Mouse (Mus musculus): Measurements from ENCODE around the gene Nrn1.

The Nrn1 gene

DNA sequence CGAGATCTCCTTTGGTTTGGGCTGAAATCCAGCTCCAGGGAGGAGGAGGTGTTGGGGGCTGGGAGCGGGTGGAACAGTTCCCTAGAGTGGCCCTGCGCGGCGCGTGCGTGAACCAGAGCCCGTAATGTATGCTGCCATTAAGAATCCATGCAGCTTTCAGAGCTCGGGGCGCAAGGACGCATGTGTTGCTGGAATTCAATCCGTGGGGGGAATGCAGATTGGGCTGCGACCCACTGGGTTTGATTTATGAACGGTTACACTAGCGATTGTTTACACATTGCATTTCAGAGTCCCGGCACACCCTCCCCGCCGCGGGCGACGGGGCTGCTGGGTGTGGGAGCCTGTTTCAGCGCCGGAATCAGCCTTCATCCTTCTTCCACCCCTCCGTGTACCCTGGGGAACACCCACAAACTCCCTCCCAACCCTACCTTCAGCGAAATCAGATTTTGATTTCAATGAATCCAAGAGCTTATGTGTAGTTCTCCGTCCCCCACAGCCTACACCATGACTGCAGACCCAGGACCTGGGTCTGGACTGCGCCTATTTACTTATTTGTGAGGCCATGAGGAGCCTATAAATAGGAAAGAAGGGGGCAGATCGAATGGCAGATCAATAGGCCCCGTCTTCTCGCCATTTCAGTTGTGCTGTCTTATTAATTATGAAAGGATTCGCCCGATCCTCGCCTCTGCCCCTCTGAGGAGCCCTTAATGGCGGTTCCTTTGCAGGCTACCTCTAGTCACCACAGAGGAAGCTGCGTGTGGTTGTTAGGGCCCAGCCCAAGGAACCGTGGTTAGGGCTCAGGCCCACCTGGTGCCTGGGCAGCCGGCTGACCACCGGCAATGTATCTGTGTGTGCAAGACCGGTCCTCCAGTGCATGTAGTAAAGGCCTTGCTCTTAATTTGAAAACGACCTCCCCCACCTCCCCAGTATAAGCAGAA lies 10.1 kb downstream of the Nrn1 start:
- DNase-seq: peak; percentile 88 to 90

DNA sequence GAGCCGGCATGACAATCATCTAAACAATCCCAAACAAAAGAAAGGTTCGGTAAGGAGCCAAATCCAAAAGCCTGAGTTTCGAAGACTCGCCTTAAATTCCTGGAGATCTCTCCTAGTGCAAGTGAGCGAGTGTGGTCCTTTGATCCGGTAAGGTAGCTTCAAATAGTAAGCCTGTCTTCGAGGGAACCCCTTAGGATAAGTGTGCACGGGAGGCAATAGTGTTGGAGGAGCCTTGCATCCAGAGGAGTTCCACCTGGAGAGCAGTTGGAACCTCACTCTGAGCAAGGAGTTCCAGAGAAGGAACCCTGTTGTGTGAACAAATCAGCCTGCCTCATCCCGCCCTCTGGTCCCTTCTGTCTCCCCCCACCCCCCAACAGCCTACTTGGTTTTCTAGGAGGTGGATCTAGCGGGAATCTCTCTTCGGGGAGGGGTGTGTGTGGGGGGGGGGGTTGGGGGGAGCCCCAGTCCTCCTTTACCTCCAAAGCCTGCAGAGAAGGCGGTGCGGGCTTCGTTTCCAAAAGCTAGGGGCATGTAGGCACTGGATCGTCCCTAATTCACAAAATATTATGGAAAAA lies 11.1 kb downstream of the Nrn1 start:
- DNase-seq: peak; percentile 40 to 48

DNA sequence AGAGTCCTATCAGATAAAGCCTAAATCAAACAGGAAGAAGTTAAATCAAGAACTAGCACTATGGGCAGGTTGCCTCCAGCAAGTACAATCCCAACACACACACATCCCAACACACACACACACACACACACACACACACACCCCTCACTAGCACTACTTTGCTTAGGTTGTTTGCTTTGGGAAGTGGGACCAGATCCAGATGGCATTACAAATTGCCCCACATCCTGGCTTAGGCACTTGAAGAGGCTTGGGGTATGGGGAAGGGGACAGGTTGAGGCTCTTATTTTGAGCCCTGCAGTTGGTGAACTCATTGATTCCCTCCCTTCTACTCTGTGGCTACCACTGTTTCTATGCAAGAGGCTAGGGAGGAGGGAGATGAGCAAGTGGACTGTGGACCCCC lies 12.6 kb downstream of the Nrn1 start:
- DNase-seq: no peak

DNA sequence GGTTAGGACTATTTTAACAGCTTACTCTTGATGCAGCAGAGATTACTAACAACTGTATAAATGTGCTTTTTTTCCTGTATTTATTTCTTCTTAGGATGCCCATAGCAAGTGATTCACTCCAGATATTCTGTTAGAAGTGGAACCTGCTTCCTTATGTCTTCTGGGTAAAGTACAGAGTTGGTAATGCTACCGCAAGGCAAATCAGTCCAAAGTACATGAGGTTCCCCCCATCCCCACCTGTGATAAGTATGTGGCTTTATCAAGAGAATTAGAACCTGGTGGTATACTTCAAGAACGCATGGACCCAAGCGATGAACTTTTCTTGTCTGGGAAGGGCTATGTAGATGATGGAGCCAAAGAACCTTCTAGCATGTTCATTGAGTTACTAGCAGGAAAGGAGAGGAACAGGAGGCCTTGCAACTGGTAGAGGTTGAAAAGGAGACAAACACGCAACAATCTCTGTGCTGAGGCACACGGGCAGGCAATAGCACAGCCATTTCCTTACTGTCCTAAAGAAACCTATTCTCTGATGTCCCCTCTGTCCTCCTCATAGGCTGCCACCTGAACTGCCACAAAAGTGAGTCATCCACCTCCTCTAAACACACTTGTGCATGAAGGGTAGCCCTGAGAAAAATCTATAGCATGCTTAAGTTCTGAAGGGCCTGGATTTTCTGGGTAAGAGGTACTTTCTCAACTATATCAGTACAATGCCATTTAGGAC lies 14.5 kb downstream of the Nrn1 start:
- no peak for DNase-seq

DNA sequence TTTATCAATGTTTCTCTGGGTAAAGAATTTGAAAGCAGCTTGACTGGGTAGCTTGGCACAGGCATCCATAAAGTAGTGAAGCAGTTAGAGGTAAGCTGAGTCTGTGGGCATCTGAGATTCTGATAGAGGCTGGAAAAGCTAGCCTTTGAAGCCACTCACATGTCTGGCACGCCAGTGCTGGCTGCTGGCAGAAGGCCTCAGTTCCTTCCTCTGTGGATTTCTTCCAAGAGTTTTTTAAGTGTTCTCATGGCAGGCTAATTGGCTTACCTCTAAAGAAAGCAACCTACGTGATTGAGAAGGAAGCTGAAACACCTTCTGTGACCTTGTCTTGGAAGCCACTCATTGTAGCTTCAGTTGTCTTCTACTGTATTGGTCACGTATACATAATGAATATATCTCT lies 17.6 kb downstream of the Nrn1 start:
- DNase-seq: peak in 1 of 2 experiments; percentile 40

DNA sequence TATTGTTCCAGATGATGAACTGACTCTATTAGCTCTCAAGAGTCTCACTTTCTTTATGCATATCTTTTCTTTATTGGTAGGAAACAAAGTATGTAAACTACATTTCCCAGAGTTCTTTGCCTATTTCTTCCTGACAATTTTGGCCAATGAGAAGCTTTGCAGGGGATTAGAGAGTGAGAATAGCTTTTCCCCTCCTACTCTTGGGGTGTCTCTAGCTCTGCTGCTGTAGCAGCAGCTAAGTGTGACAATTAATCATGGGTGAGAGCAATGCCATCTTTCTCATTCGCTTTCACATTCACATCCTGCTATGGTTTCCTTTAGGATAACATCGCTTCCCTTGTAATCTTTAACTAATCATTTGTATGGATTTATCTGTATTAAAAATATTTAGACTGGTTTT lies 18.2 kb downstream of the Nrn1 start:
- DNase-seq: no peak

DNA sequence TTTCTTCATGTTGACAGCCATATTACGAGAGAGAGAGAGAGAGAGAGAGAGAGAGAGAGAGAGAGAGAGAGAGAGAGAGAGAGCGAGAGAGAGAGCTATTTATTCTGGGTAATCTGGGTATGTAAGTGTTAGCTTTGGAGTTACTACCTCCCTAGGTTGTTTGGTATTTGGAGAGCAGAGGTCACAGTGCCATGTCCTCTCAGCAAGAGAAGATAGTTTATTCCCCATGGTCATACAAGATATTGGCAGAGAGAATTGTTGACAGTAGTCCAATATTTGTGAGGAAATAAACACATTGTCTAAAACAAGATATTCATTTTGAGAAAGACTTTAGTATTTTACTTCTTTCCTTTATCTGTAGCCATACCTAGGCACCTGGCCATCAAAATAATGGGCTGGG lies 20.8 kb downstream of the Nrn1 start:
- DNase-seq: no peak

DNA sequence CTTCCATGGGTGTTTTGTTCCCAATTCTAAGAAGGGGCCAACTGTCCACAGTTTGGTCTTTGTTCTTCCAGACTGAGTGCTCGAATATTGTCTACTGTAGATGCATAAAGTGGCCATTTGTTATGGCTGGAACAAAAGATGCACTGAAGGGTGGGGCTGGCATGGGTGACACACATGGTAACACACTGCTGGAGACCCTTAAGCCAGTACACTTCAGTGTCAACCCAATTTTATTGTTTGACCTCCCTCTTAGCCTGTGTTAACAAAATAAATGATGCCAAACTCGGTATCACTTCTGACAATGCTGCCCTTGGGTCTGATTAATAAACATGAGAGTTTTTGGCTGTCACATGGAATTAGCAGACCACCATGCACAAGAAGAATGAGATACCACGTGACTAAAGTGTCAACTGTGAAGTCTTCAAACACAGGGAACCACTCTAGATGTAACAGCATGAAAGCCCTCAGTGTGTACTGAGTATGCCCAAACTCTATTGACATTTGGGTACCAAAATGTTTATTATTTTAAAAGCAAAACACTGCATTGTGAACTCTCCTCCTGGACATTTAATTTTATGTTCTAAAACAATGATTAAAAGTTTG lies 27.7 kb downstream of the Nrn1 start:
- DNase-seq: no peak

DNA sequence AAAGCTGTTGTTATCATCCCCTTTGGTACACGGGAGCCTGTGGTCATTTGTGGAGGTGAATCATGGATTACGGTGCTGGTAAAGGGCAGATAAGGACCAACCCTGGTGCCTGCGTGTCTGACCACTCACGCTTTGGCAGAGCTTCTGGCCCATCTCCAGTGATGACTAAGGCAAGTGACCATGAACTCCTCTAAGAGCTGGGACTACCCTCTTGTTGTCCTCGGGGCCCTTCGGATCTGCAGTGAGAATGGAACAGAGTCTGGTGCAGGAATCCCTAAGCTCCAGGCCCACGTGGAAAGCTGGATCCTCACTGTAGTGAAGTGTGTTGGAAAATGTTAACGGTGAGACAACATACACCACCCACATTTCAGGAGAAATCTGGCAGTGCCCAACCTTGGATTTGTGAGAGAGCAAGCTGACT lies 38.6 kb downstream of the Nrn1 start:
- peak; percentile 80 to 85 for DNase-seq

DNA sequence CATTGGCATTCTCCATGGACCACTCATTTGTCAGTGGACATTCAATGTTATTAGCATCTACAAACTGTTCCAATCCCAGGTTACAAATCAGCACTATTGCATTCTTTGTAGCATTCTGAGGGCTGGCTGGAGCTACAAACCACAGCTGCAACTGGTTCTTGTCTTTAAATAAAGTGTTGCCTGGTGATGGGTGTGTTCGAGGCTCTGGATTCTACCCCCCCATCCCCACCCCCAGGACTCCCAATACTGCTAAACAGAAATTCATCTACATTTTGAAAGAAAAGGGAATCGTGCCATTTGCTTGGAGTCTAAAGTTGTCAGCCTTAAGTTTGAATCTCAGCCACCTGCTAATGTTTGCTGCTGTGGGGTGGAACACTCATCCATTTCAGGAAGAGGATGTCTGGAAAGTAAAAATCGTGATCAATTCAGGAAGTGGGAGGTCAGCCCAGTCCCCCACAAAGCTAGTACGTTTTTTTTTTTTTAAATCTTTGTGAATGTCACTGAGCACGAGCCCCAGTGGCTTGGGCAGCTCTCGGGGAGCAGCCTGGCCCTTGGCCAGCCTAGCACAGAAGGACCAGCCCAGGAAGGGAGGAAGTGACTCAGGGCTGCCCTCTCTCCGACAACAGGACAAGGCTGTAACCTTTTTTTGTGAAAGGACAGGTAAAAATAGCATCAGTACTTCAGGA lies 39.3 kb downstream of the Nrn1 start:
- DNase-seq: peak; percentile 86 to 90

DNA sequence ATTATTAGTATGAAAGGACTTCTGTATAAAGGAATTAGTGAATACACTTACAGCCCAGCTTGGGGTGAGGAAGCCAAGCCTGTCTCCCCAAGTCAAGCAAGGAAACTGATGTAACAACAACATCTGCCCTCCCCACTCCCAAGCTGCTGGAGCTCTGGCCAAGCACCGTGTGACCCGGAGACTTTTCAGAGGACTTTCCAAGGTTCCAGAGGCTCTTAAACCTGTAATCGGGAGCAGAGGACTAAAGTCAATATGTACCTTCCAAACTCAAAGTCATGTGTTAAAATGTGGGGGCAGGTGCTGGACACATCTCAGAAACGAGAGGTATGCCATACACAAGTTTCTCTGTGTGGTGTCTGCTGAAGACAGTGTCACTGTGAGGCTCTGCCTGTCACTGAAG lies 51.4 kb downstream of the Nrn1 start:
- no peak for DNase-seq

DNA sequence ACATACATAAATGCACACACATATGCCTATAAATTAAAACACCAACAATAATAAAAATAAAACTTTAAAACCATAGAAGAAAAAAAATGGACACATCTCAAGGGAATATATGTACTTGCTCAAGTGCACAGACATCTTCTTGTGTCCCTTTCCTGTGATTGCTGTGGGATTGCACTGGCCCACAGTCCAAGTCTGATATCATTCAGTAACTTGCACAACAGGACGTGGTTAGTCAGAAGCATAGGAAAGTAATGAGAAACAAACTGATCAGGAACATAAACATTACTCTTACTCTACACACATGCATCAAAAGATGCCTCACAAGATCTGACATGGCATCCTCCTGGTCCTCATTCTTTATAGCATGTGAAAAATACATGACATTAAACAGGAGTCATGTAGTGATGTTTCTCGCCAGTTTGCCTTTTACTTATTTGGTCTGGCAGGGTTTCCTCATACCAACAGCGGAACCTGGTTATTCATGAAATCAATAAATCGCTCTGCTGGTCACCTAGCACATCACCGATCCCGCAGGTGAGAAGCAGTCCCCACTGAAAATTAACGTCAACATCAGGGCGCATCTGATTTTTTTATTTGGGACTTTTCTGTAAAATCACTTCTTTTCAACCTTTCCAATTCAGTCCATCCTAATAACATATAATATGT lies 54.1 kb downstream of the Nrn1 start:
- DNase-seq: no peak

DNA sequence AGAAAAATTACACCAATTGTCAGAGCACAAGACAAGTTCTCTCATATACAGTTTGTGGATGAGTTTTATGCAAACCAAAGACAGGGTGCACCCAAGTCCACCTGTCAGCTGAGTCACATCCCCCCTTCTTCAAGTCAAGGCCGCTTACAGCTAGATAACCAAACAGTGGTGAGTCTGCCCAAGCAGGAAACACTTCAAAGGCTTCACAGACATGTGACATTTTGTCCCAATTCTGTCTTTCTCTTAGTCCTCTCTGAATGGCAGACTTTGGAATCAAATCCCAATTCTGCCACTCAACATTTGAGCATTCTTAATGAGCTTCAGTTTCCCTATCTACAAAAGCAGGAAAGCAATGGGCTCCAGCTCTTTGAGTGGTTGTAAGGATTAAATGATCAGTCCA lies 55.6 kb downstream of the Nrn1 start:
- DNase-seq: no peak

All from cerebellum, postnatal 25 days (tissue).